Mouse (Mus musculus): ENCODE measurements around the gene F5.
A peak's percentile ranks its signal among the peaks of the same experiment; 100 is the strongest.

F5 gene

DNA sequence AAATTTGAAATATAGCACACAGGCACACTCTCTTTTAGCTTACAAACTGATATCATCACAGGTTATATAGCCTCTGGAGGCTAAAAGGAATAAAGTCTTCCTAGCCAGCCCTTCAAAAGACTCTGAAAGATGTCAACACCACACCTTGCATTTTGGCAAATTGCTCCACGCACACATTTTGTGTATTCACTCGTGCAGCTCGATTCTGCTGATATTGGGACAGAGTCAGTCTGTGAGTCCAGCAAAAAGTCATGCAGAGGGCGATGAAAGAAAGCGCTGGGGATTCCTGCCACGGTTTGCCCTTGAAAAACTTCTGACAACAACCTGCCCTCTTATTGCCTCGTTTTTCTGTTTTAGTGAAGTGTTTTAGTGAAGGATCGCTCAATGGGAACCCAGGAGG lies 95.8 kb downstream of the F5 start:
- Histone ChIP-seq H3K36me3 (ENCODE audit: insufficient read depth, low read length) (peaks cover 5% of the 10 kb centered on the region), H3K4me1 (replicated peaks; ENCODE audit: low read depth, low read length) (peaks cover 39% of the 10 kb centered on the region), H3K4me3 (replicated peaks; ENCODE audit: low read length) (peak overlapping the region; percentile 86), H3K9me3 (ENCODE audit: low read length) (no peaks in the 10 kb centered on the region), H3K27me3 (ENCODE audit: insufficient read depth, low read length) (0 out of 2 replicates have a peak, but pooled peaks cover 1% of the 10 kb centered on the region)
- TF ChIP-seq POU5F1 (IDR thresholded peaks at IDR 0.05; ENCODE audit: borderline replicate concordance, low read length) (no peak), NANOG (IDR thresholded peaks at IDR 0.05; ENCODE audit: borderline replicate concordance, low read length) (no peak), CTCF (conservative IDR thresholded peaks at IDR 0.05; ENCODE audit: low read length) (no peak)

DNA sequence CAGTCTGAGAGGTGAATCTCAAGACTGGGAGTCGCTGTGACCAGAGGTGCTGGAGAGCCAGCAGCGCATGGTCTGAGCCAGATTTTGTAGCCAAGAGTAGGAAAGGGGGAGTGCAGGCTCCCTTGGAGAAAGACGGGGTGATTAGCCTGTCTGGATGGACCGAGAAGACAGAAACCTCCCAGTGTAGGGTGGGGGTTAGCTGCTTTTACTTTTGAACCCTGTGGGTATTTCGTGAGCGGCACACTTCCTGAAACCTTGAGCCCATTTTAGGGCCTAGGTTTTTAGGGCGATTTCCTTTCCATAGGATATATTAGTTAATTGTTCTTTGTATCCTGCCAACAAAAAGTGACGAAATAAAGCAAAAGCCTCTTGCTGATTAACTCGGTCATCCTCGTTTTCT lies 96.3 kb downstream of the F5 start:
- Histone ChIP-seq H3K36me3 (ENCODE audit: insufficient read depth, low read length) (peaks cover 9% of the 10 kb centered on the region), H3K4me1 (replicated peaks; ENCODE audit: low read depth, low read length) (peaks cover 44% of the 10 kb centered on the region), H3K4me3 (replicated peaks; ENCODE audit: low read length) (peak overlapping the region; percentile 86), H3K9me3 (ENCODE audit: low read length) (no peaks in the 10 kb centered on the region), H3K27me3 (ENCODE audit: insufficient read depth, low read length) (0 out of 2 replicates have a peak, but pooled peaks cover 1% of the 10 kb centered on the region)
- TF ChIP-seq NANOG (IDR thresholded peaks at IDR 0.05; ENCODE audit: borderline replicate concordance, low read length) (no peak), POU5F1 (IDR thresholded peaks at IDR 0.05; ENCODE audit: borderline replicate concordance, low read length) (no peak), CTCF (conservative IDR thresholded peaks at IDR 0.05; ENCODE audit: low read length) (no peak)

DNA sequence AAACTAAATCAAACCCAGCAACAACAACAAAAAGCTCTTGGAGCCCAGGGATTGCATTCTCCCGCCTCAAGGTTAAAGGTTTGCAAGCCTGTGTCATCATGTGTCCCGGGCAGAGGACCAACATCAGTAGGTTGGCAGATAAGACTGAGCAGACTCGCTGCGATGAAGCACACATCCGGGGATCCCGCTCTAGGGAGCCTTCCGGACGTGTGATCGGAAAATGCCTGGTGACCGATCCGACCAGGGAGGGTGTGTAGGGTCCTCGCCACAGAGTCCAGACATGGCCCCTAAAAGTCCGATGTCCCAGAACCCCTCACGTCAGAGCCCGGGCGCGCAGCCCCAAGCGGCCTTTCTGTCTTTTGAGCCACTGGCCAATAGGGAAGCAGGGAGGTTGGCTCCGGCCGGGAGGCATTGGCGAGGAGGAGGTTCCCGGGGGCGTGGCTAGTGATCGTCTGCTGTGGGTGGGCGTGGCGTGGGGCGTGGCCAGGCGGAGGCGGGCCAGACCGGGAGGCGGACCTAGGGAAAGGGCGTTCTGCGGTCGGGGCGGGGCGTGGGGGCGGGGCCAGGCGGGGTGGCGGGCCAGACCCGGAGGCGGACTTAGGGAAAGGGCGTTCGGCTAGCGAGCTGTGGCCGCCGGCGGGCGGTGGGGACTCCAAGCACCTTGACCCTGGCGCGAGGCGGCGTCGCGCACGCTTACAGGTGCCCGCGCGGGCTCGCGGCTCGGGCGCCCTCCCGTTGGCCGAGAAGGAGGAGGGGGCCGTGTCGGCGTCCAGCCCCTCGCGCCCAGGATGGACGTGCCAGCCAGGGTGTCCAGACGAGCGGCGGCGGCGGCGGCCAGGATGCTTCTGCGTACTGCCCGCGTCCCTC lies 97.1 kb downstream of the F5 start, which contains the start of gene Slc19a2:
Slc19a2 (plus strand) TSS at position 582 of the 867 bp plus-strand sequence.
- peaks cover 14% of the 10 kb centered on the region for H3K36me3 ChIP-seq (ENCODE audit: insufficient read depth, low read length)
- no peak for TF ChIP-seq POU5F1 (IDR thresholded peaks at IDR 0.05; ENCODE audit: borderline replicate concordance, low read length)
- no peak for TF ChIP-seq NANOG (IDR thresholded peaks at IDR 0.05; ENCODE audit: borderline replicate concordance, low read length)
- TF ChIP-seq CTCF (conservative IDR thresholded peaks at IDR 0.05; ENCODE audit: low read length) = no peak
- peaks cover 49% of the 10 kb centered on the region for H3K4me1 ChIP-seq (replicated peaks; ENCODE audit: low read depth, low read length)
- H3K9me3 ChIP-seq (ENCODE audit: low read length) = no peaks in the 10 kb centered on the region
- H3K27me3 ChIP-seq (ENCODE audit: insufficient read depth, low read length) = 0 out of 2 replicates have a peak, but pooled peaks cover 1% of the 10 kb centered on the region
- peak within 1 kb of the TSS; percentile 98 for H3K4me3 ChIP-seq (replicated peaks; ENCODE audit: low read length)

DNA sequence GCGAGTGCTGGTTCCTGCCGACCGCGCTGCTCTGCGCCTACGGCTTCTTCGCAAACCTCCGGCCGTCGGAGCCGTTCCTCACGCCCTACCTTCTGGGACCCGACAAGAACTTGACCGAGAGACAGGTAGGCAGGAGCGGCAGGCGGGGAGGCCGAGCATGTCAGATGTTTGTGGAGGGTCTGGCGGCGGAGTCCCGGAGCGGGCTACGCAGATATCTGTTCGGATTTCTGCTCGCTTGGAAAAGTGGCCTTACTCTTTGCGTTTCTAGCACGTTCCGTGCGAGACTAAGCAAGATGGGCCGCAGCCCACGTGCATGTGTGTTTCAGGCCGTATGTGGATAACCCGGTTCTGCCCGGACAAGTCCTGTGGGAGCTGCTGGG lies 97.7 kb downstream of the F5 start:
- peaks cover 20% of the 10 kb centered on the region for H3K36me3 ChIP-seq (ENCODE audit: insufficient read depth, low read length)
- no peaks in the 10 kb centered on the region for H3K9me3 ChIP-seq (ENCODE audit: low read length)
- H3K4me1 ChIP-seq (replicated peaks; ENCODE audit: low read depth, low read length) = peaks cover 54% of the 10 kb centered on the region
- peak overlapping the region; percentile 98 for H3K4me3 ChIP-seq (replicated peaks; ENCODE audit: low read length)
- H3K27me3 ChIP-seq (ENCODE audit: insufficient read depth, low read length) = 0 out of 2 replicates have a peak, but pooled peaks cover 1% of the 10 kb centered on the region
- no peak for TF ChIP-seq CTCF (conservative IDR thresholded peaks at IDR 0.05; ENCODE audit: low read length)

DNA sequence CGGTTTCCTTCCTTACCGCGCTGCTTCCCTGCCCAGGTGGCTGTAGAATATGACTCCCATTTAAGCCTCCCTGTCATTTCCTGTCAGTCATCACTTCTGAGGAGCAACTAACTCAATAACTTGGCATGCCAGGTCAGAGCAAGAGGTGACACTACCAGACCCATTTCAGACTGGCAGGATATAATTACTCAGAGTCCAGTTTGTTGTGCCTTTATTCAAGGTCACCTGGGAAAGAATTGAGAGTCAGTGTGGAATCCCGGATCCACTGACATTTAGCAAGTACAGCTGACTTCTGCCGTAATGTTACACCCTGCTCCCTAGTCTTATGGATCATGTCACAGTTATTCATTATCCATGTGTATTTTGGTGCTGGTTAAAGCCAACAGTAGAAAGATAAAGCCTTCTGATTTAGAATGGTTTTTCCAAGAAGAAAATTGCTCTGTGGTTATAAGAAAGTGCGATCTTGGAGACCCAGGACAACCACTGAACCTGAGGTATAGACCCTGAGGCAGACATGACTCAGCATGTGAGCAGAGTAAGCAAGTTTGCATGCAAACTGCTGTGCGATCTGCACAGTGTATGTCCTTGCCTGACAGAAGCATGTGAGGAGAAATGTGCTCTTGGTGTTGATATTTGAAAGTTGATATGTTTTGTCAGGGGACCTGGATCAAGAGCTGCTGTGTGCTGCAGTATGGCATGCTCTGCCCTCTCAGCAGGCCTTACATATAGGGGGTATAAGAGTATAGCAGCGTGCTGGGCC lies 98.9 kb downstream of the F5 start:
- Histone ChIP-seq H3K36me3 (ENCODE audit: insufficient read depth, low read length) (peaks cover 31% of the 10 kb centered on the region), H3K4me3 (replicated peaks; ENCODE audit: low read length) (peak overlapping the region; percentile 98)
- TF ChIP-seq POU5F1 (IDR thresholded peaks at IDR 0.05; ENCODE audit: borderline replicate concordance, low read length) (no peak), CTCF (conservative IDR thresholded peaks at IDR 0.05; ENCODE audit: low read length) (no peak), NANOG (IDR thresholded peaks at IDR 0.05; ENCODE audit: borderline replicate concordance, low read length) (no peak)

DNA sequence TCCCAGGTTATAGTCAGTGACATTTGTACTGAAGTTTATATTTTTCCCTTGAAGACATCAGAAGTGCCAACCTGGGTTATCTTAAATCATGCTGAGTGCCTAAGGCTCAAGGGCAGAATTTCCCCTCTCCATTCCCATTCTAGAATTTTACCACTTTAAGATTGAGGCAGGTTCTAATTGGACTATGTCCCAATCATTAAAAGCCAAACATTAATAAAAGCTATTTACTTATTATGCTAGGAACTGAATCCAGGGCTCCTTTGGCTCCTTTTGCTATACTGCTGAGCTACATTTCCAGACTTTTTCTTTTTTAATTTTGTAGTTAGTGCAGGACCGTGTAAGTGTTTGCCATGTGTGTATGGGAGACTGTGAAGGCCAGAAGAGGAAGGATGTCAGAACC lies 99.8 kb downstream of the F5 start:
- 0 out of 2 replicates have a peak, but pooled peaks cover 1% of the 10 kb centered on the region for H3K27me3 ChIP-seq (ENCODE audit: insufficient read depth, low read length)
- H3K4me3 ChIP-seq (replicated peaks; ENCODE audit: low read length) = no peak overlapping the region
- peaks cover 37% of the 10 kb centered on the region for H3K36me3 ChIP-seq (ENCODE audit: insufficient read depth, low read length)
- TF ChIP-seq CTCF (conservative IDR thresholded peaks at IDR 0.05; ENCODE audit: low read length) (no peak), NANOG (IDR thresholded peaks at IDR 0.05; ENCODE audit: borderline replicate concordance, low read length) (no peak), POU5F1 (IDR thresholded peaks at IDR 0.05; ENCODE audit: borderline replicate concordance, low read length) (no peak)
- H3K9me3 ChIP-seq (ENCODE audit: low read length) = no peaks in the 10 kb centered on the region
- peaks cover 61% of the 10 kb centered on the region for H3K4me1 ChIP-seq (replicated peaks; ENCODE audit: low read depth, low read length)

More for the DNA sequence above, 98.9 kb downstream of the F5 start:
- Histone ChIP-seq H3K27me3 (ENCODE audit: insufficient read depth, low read length) (0 out of 2 replicates have a peak, but pooled peaks cover 1% of the 10 kb centered on the region), H3K9me3 (ENCODE audit: low read length) (no peaks in the 10 kb centered on the region), H3K4me1 (replicated peaks; ENCODE audit: low read depth, low read length) (peaks cover 61% of the 10 kb centered on the region)

DNA sequence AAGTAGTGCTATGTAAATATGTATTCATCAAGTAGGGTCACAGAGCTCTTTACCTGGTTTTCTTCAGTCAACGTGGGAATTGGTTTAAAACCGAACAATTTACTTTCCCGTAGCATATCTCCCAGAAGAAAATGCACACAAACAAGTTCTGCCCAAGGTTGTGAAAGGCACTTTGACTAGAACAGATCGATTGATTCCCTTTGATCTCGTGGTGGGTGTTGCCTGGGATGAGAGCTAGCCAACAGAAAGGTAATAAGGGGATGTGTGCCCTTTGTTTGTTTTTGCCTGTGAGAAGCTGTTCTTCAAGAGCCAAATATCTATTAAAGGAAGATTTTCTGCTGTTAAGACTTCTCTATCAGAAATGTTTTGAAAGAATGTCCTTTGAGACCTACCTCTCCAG lies 100.9 kb downstream of the F5 start:
- TF ChIP-seq CTCF (conservative IDR thresholded peaks at IDR 0.05; ENCODE audit: low read length) (no peak), POU5F1 (IDR thresholded peaks at IDR 0.05; ENCODE audit: borderline replicate concordance, low read length) (no peak), NANOG (IDR thresholded peaks at IDR 0.05; ENCODE audit: borderline replicate concordance, low read length) (no peak)
- Histone ChIP-seq H3K4me3 (replicated peaks; ENCODE audit: low read length) (no peak overlapping the region), H3K27me3 (ENCODE audit: insufficient read depth, low read length) (0 out of 2 replicates have a peak, but pooled peaks cover 1% of the 10 kb centered on the region), H3K36me3 (ENCODE audit: insufficient read depth, low read length) (peaks cover 49% of the 10 kb centered on the region), H3K9me3 (ENCODE audit: low read length) (no peaks in the 10 kb centered on the region), H3K4me1 (replicated peaks; ENCODE audit: low read depth, low read length) (peaks cover 55% of the 10 kb centered on the region)

DNA sequence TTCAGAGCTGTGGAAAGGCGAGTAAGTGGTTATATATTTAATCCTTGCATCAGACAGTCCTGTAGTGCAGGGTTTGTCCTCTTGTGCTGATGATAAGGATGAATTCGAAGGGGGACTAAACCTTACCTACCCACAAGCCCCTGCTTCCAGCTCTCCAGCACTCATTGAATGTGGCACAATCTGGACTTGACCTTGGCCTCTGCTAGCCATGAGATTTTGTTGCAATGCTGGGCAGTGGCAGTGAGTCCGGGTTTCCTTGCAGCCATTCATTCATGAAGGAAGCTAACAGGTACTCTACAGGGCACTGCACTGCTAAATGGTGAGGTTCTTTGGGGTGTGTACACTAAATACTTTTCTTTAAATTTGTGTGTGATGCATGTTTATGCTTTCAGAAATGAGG lies 103.2 kb downstream of the F5 start:
- Histone ChIP-seq H3K9me3 (ENCODE audit: low read length) (no peaks in the 10 kb centered on the region), H3K4me3 (replicated peaks; ENCODE audit: low read length) (no peak overlapping the region), H3K36me3 (ENCODE audit: insufficient read depth, low read length) (peaks cover 69% of the 10 kb centered on the region), H3K27me3 (ENCODE audit: insufficient read depth, low read length) (0 out of 2 replicates have a peak, but pooled peaks cover 1% of the 10 kb centered on the region), H3K4me1 (replicated peaks; ENCODE audit: low read depth, low read length) (peaks cover 45% of the 10 kb centered on the region)
- TF ChIP-seq CTCF (conservative IDR thresholded peaks at IDR 0.05; ENCODE audit: low read length) (no peak), POU5F1 (IDR thresholded peaks at IDR 0.05; ENCODE audit: borderline replicate concordance, low read length) (no peak), NANOG (IDR thresholded peaks at IDR 0.05; ENCODE audit: borderline replicate concordance, low read length) (no peak)

Measured in E14TG2a.4 (cell line).